Mouse (Mus musculus): ENCODE results near the gene Abca8a.

DNA sequence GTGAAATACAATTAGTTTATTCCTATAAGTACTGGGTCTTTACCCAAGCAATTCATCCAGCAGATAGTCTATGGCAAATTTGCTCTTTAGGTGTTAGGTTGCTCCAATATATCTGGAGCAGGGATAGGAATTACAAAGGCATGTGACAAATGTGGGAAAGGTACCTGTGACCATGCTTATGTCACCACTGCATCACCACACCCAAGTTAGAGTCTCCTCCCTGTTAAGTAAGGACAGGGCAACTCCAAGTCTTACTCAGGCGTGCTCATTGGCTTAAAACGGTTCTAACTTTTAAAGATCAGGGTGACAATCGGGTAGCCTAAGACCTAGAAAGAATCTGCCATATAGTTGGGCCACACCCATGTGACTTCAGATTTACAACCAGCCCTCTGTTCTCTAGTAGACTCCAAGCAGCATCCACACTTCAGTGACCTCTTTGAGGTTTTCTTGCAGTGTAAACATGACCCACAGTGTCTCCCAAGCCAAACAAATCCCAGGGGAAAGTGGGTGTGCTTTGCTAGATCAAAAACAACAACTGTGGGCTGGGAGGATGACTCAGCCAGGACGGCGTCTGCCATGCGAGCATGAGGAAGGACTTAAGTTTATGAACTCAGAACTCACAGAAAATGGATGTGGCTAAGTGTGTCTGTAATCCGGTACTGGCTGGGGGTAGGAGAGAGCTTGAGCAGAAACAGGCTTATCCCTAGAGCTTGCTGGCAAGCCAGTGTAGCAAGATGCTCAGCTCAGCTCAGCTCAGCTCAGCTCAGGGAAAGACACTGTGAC lies 66.7 kb downstream of the Abca8a start:
- no peak for TF ChIP-seq TAL1 (conservative IDR thresholded peaks at IDR 0.05; ENCODE audit: low read depth, low read length)
- TF ChIP-seq CTCF (IDR thresholded peaks at IDR 0.05; ENCODE audit: low read depth, low read length): no peak
- TF ChIP-seq POLR2AphosphoS5 (IDR thresholded peaks at IDR 0.05; ENCODE audit: insufficient replicate concordance, low read depth, low read length): no peak
- no peak for TF ChIP-seq GATA1 (IDR thresholded peaks at IDR 0.05; ENCODE audit: borderline replicate concordance, low read length)
